Mouse (Mus musculus): ENCODE measurements at regions not wholly inside any gene's neighbourhood (a gene's known extent, or its start where the extent isn't known, plus 50 kb on each side); places are given as distances from the start of the nearest gene placed in this dataset.
"Not testable (repeated sequence)": the region's sequence is repeated elsewhere in the genome, so short reads cannot be mapped to it uniquely, and the experiment has no call there.

DNA sequence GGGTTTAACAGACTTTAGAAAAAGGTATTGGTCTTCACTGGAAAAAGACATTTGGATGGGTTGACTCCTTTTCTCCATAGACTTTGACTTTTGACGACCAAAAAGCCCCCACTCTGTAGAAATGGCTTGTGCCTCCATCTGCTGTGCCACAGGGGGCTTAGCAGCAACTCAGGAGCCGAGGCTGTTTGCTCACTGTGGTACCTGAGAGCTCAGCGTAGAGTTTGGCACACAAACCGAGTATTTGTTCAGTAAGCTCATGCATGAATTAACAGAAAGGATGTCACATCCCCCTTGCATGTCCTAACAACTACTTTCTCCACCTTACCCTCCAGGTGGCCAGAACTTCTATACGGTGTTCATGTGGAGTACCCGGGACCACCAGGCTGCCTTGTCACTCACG lies 149.7 kb upstream of the Map1b start:
- ATAC-seq (ENCODE audit: insufficient number of reproducible peaks, low FRiP score, low TSS enrichment, low read depth) = no peak
- no peak overlapping the region for H3K9ac ChIP-seq
- H3K36me3 ChIP-seq = no peaks in the 10 kb centered on the region
- no peak overlapping the region for H3K4me3 ChIP-seq
- 73% methylated on average over 7 of the region's 7 CpGs for WGBS
- H3K27me3 ChIP-seq = no peaks in the 10 kb centered on the region
- no peaks in the 10 kb centered on the region for H3K4me1 ChIP-seq
- no peak overlapping the region for H3K27ac ChIP-seq
- H3K4me2 ChIP-seq = no peak overlapping the region
- no peaks in the 10 kb centered on the region for H3K9me3 ChIP-seq

DNA sequence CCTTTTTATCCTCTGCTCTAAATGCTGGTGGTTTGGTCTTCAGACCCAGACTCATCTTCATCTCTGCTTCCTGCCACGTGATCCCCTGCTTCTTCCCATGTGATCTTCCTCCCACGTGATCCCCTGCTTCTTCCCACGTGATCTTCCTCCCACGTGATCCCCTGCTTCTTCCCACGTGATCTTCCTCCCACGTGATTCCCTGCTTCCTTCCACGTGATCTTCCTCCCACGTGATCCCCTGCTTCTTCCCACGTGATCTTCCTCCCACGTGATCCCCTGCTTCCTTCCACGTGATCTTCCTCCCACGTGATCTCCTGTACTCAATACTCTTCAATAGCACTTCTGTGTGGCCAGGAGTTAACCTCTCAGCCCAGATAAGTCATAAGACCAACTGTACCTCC lies 147.1 kb upstream of the Map1b start:
- 86% methylated on average over 12 of the region's 12 CpGs for WGBS

DNA sequence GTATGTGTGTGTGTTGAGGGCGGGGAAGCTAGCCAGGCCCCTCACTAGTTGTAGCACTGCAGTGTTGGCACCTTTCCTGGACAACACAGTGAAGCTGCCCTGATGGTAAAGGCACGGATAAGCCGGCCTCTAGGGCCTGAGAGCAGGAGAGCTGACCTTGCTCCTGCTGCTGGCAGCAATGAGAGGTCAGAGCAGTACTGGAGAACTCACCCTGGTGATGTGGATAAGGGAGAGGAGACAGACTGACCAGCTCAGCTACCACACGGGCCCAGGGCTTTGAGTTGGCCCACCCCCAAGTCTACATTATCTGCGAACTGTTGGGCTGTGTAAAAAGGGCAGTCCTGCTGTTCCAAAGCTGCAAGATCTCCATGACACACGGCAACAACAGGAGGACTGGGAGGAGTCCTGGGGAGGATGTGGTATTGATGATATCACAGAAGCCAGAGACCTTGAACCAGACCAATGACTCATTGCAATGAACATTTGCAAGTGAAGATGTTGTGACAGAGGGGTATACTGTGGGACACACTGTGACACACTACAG lies 131.4 kb upstream of the Map1b start:
- Histone ChIP-seq H3K27ac (no peak overlapping the region), H3K4me2 (no peak overlapping the region), H3K27me3 (no peaks in the 10 kb centered on the region), H3K36me3 (no peaks in the 10 kb centered on the region), H3K9me3 (no peaks in the 10 kb centered on the region), H3K9ac (no peak overlapping the region), H3K4me1 (peaks cover 2% of the 10 kb centered on the region; the same call in 1 of the 2 replicates), H3K4me3 (no peak overlapping the region)
- WGBS = 66% methylated on average over 6 of the region's 6 CpGs
- ATAC-seq (ENCODE audit: insufficient number of reproducible peaks, low FRiP score, low TSS enrichment, low read depth) = no peak

More for the DNA sequence above, 147.1 kb upstream of the Map1b start:
- H3K36me3 ChIP-seq; H3K27me3 ChIP-seq; H3K27ac ChIP-seq; H3K4me2 ChIP-seq; H3K9me3 ChIP-seq; ATAC-seq (ENCODE audit: insufficient number of reproducible peaks, low FRiP score, low TSS enrichment, low read depth); H3K4me1 ChIP-seq; H3K9ac ChIP-seq; H3K4me3 ChIP-seq: not testable (repeated sequence)

DNA sequence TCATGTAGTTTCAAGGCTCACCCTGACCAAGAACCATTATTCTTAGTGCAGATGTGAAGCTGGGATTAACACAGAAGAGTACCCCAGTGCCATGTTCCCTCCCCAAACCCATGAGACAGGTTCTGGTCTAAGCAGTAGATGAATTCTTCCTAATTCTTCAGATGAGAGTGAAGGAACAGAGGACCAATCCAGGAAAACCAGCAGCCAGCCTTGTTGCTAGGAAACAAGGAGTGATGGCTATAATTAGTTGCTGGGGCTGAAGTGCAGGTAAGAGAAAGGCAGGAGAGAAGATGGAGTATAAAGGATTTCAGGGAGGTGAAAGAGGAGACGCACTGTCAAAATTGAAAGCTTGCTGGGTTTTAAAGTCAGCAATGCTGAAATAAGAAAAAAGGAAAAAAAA lies 128.4 kb upstream of the Map1b start:
- WGBS = 89% methylated on average over 1 of the region's 1 CpGs
- H3K27me3 ChIP-seq = no peaks in the 10 kb centered on the region
- no peak overlapping the region for H3K27ac ChIP-seq
- peaks cover 15% of the 10 kb centered on the region for H3K4me1 ChIP-seq
- H3K4me2 ChIP-seq = no peak overlapping the region
- no peaks in the 10 kb centered on the region for H3K9me3 ChIP-seq
- no peaks in the 10 kb centered on the region for H3K36me3 ChIP-seq
- no peak for ATAC-seq (ENCODE audit: insufficient number of reproducible peaks, low FRiP score, low TSS enrichment, low read depth)
- no peak overlapping the region for H3K9ac ChIP-seq
- H3K4me3 ChIP-seq = no peak overlapping the region

DNA sequence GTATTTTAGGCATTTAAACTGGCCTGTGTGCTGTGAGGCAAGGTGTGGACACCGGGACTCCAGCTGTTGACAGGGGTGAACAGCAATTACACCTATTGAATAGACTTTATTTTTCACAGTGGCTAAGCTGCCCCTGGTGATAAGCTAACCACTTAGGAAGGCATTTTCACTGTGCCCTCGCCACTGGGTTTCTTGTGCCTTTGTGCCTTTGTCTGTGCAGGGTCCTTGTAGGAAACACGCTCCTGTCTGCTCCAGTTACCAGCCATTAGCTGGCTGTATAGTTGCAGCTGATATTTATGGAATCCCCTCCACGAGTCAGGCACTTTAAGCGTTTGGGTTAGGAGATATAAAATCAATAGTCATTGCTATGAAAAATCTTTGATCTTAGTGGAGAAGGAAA lies 126.5 kb upstream of the Map1b start:
- Histone ChIP-seq H3K9me3 (no peaks in the 10 kb centered on the region), H3K9ac (no peak overlapping the region), H3K27me3 (no peaks in the 10 kb centered on the region), H3K27ac (no peak overlapping the region), H3K4me3 (no peak overlapping the region), H3K4me2 (no peak overlapping the region), H3K36me3 (no peaks in the 10 kb centered on the region), H3K4me1 (peaks cover 15% of the 10 kb centered on the region)
- 44% methylated on average over 5 of the region's 5 CpGs for WGBS
- no peak for ATAC-seq (ENCODE audit: insufficient number of reproducible peaks, low FRiP score, low TSS enrichment, low read depth)

DNA sequence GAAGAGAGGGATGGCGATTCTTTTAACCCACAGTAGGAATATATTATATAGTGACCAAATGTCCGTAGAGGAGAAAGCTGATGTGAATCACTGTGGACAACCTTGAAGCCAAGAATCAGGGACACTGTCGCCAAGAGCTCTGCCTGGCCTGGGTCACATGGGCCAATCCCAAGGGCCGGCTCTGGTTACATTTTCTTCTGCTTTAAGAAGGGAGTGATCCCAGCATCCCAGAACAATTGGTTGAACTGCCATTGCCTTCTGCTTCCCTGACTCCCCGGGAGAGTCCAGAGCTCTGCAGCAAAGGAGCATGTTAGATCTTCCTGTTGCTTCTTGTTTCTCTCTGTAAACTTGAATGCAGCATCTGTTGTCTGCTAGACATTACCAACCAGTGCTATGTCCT lies 126.0 kb upstream of the Map1b start:
- no peaks in the 10 kb centered on the region for H3K36me3 ChIP-seq

DNA sequence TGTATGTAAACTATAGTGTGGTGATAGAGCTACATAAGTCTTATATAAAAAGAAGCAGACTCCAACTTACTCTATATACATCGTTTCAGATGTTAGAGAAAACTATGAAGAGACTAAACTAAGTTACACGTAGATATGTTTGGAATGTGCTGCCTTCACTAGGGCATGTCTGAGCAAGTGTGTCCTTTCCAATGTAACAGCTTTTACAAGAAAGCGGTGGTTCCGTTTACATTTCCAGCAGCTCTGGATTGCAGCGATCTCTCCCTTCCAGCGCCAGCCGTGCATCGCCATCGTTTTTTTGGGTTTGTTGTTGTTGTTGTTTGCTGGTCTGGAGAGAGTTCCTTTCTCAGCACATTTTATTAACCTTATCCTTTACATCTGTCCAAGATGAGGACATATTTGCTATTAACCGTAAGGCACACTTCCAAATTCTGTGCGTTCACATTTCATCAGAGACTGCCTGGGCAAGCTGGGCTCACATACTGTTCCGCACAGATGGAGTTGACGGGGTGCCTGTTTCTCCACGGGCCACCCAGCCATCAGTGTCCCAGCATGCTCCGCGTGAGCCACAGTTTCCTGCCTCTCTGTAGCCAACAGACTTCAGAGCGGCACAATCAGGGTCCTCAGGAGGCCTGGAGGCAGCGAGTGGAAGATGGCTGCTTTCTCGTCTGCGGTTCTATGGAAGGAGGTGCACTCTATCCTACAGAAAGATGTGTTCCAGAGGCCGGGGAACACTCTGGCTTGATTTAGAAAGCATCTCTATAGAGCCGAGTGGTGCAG lies 125.2 kb upstream of the Map1b start:
- Histone ChIP-seq H3K4me1 (peaks cover 15% of the 10 kb centered on the region), H3K9me3 (no peaks in the 10 kb centered on the region), H3K4me3 (no peak overlapping the region), H3K27ac (peak overlapping the region; percentile 68), H3K36me3 (no peaks in the 10 kb centered on the region), H3K9ac (no peak overlapping the region), H3K4me2 (no peak overlapping the region), H3K27me3 (no peaks in the 10 kb centered on the region)
- ATAC-seq (ENCODE audit: insufficient number of reproducible peaks, low FRiP score, low TSS enrichment, low read depth) = no peak
- WGBS = 46% methylated on average over 22 of the region's 22 CpGs

More for the DNA sequence above, 126.0 kb upstream of the Map1b start:
- Histone ChIP-seq H3K4me2 (no peak overlapping the region), H3K9me3 (no peaks in the 10 kb centered on the region), H3K9ac (no peak overlapping the region), H3K27ac (peak overlapping the region; percentile 68), H3K27me3 (no peaks in the 10 kb centered on the region), H3K4me3 (no peak overlapping the region), H3K4me1 (peaks cover 15% of the 10 kb centered on the region)
- ATAC-seq (ENCODE audit: insufficient number of reproducible peaks, low FRiP score, low TSS enrichment, low read depth) = no peak; the same call in 1 of the 2 replicates
- WGBS = 57% methylated on average over 5 of the region's 5 CpGs

DNA sequence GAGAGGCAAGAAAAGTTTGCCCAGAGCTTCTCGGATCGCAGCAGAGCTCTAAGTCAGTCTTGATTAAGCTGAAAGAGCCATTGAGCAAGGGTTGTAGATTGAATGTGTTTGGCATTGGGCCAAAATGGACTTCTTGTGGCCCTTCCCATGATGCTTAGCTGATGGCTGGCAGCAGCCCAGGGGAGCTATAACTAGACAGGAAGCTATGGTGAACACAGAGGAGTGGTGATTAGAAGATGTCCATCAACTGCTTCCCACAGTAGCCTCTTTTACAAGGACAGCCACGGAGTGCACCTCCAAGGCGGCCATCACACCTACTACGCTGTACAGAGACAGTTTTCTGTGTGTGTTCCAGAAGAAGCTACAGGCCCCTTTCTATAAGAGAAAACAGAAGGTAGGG lies 116.4 kb upstream of the Map1b start:
- WGBS = 71% methylated on average over 5 of the region's 5 CpGs
- no peak for ATAC-seq (ENCODE audit: insufficient number of reproducible peaks, low FRiP score, low TSS enrichment, low read depth)
- no peak overlapping the region for H3K27ac ChIP-seq
- H3K4me2 ChIP-seq = no peak overlapping the region
- H3K36me3 ChIP-seq = no peaks in the 10 kb centered on the region
- H3K9ac ChIP-seq = no peak overlapping the region
- no peaks in the 10 kb centered on the region for H3K4me1 ChIP-seq
- H3K4me3 ChIP-seq = no peak overlapping the region
- H3K9me3 ChIP-seq = no peaks in the 10 kb centered on the region
- no peaks in the 10 kb centered on the region for H3K27me3 ChIP-seq

DNA sequence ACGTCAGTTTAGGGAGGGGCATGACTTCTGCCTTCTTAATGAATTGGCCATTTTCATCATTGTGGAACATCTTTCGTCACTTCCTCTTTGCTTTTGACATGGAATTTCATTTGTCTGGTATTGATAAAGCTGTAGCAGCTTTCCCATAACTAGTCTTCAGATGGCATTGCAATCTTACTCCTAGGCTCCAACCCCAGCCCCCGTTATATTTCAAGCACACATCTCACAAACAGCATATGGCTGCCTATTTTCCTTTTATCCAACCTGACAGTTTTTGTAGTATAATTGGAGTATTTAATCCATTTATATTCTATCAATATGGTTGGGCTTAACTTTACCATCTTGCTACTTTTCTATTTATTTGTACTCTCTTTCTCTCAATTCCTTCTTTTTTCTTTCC lies 114.5 kb upstream of the Map1b start:
- no peak for ATAC-seq (ENCODE audit: insufficient number of reproducible peaks, low FRiP score, low TSS enrichment, low read depth)
- Histone ChIP-seq H3K4me1 (no peaks in the 10 kb centered on the region), H3K4me3 (no peak overlapping the region), H3K27me3 (no peaks in the 10 kb centered on the region), H3K36me3 (no peaks in the 10 kb centered on the region), H3K9me3 (no peaks in the 10 kb centered on the region), H3K4me2 (no peak overlapping the region), H3K27ac (no peak overlapping the region), H3K9ac (no peak overlapping the region)
- 67% methylated on average over 3 of the region's 3 CpGs for WGBS

DNA sequence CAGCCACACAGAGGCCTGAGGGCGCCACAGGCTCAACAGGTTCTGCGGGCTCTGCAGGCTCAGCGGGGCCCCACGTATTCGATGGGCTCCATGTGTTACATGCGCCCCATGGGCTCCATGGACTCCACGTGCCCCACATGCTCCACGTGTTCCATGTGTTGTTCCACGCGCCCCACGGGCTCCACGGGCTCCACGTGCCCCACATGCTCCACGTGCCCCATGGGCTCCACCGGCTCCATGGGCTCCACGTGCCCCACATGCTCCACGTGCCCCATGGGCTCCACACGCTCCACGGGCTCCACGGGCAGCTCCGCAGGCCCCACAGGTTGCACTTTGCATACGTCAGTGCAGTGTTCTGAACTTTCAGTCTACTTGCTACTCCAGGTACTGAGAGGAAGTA lies 114.0 kb upstream of the Map1b start:
- Histone ChIP-seq H3K4me2 (no peak overlapping the region), H3K27ac (no peak overlapping the region), H3K4me1 (no peaks in the 10 kb centered on the region), H3K4me3 (no peak overlapping the region), H3K36me3 (no peaks in the 10 kb centered on the region), H3K9ac (no peak overlapping the region), H3K27me3 (no peaks in the 10 kb centered on the region), H3K9me3 (no peaks in the 10 kb centered on the region)
- ATAC-seq (ENCODE audit: insufficient number of reproducible peaks, low FRiP score, low TSS enrichment, low read depth) = no peak
- 84% methylated on average over 22 of the region's 22 CpGs for WGBS

DNA sequence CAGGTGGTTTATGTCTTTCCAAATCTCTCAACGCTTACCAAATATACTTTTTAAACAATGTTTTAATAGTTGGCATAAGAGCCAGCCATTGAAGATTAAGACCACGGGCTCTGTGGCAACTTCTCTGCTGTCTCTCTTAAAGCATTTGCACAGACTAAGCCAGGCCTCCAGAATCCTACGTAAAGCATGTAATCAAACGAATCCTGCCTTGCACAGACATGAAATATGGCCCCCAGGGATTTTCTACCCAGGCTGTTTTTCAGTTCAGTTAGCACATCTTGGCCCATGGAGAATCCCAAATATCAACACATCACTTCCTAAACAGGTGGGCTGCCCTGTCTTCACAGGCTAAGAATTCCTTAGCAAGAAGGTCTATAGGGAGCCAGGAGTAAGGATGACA lies 108.9 kb upstream of the Map1b start:
- 32% methylated on average over 4 of the region's 4 CpGs for WGBS

DNA sequence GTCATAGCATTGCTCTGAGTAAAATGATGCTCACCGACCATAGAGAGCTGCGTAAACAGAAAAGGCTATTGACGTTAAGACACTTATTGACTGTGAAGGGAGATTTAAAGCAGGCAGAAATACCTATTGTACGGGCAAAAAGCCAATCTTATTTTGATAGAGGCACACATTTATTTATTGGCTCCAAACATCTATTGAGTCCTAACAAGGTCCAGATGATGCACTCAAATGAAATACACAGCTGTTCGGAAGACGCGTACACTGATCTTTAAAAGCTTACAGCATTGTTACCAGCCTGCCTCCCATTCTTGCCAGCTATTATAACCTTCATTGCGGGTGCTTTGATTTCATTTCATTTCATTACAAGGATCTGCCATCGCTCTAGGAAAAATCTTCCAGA lies 102.0 kb upstream of the Map1b start:
- Histone ChIP-seq H3K4me1 (peaks cover 6% of the 10 kb centered on the region; the same call in 1 of the 2 replicates), H3K27ac (no peak overlapping the region), H3K27me3 (no peaks in the 10 kb centered on the region), H3K4me3 (no peak overlapping the region), H3K4me2 (no peak overlapping the region), H3K9me3 (no peaks in the 10 kb centered on the region), H3K9ac (no peak overlapping the region), H3K36me3 (no peaks in the 10 kb centered on the region)
- no peak for ATAC-seq (ENCODE audit: insufficient number of reproducible peaks, low FRiP score, low TSS enrichment, low read depth)
- 42% methylated on average over 9 of the region's 9 CpGs for WGBS

More for the DNA sequence above, 108.9 kb upstream of the Map1b start:
- no peak overlapping the region for H3K9ac ChIP-seq
- no peak overlapping the region for H3K4me3 ChIP-seq
- no peaks in the 10 kb centered on the region for H3K4me1 ChIP-seq
- H3K4me2 ChIP-seq = no peak overlapping the region
- no peaks in the 10 kb centered on the region for H3K36me3 ChIP-seq
- H3K27me3 ChIP-seq = no peaks in the 10 kb centered on the region
- no peak for ATAC-seq (ENCODE audit: insufficient number of reproducible peaks, low FRiP score, low TSS enrichment, low read depth)
- no peak overlapping the region for H3K27ac ChIP-seq
- H3K9me3 ChIP-seq = no peaks in the 10 kb centered on the region
